ENCODE assay signal across 9 mouse cellular contexts in the genomic region with DNA sequence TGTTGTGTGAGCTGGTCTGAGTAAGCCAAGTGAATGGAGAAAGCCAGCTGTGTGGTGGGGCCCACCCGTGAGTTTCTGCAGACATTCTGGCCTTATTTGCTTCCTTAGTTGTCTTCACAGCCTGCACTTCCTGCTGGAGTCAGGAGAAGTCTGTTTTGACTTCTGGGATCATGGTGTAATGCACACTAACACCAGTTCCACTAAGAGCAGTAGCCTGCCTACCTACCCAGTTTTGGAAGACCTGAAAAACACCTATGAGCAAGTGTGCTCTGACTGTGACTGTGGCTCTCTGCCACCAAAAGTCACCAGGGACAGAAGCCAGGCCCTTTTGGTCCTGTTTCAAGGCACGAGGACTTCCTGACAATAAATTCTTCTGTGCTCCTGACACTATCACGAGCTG.
DNase-seq lines count a peak whose midpoint lies in the region; ATAC-seq and TF ChIP-seq lines count a peak whose summit lies in the region.
"Had no signal": no experiment of that assay in that cellular context is flagged by ENCODE, and none has a peak within 500 bp of the region (broad histone marks: within the 10 kb centered on the region; RNA-seq: fewer than 3 reads in every experiment).

No protein-coding gene starts in this region.

- H3K9me3 ChIP-seq in liver, postnatal 0 days (ENCODE audit: low read length), result no peaks in the 10 kb centered on the region
- H3K9me3 ChIP-seq in heart, embryonic 12.5 days (replicated peaks), result no peaks in the 10 kb centered on the region
- H3K9me3 ChIP-seq in limb, embryonic 13.5 days, result no peaks in the 10 kb centered on the region
- H3K9me3 ChIP-seq: hindbrain, embryonic 15.5 days had no signal

- no peak for DNase-seq in liver, postnatal 0 days
- DNase-seq in liver, result no peak
- peak; percentile 58 to 67 for DNase-seq in cerebellum, postnatal 25 days
- DNase-seq in layer of hippocampus, adult 2 months (ENCODE audit: low spot score in 2 of 2), result no peak
- no peak for DNase-seq in testis, postnatal 14 days (ENCODE audit: low spot score)

- no peak for TF ChIP-seq EP300 in liver, postnatal 0 days (IDR thresholded peaks at IDR 0.05; ENCODE audit: low read depth)

- WGBS in liver, postnatal 0 days (ENCODE audit: insufficient replicate concordance), result 22% methylated on average over 3 of the region's 3 CpGs
- WGBS in heart, embryonic 12.5 days, result 29% methylated on average over 3 of the region's 3 CpGs
- WGBS in limb, embryonic 13.5 days, result 28% methylated on average over 3 of the region's 3 CpGs

- no peak overlapping the region for H3K4me2 ChIP-seq in liver, postnatal 0 days (ENCODE audit: low read depth, low read length)
- H3K4me2 ChIP-seq in heart, embryonic 12.5 days, result no peak overlapping the region
- no peak overlapping the region for H3K4me2 ChIP-seq in limb, embryonic 13.5 days (replicated peaks)
- H3K4me2 ChIP-seq: hindbrain, embryonic 15.5 days had no signal

- H3K4me3 ChIP-seq in liver, postnatal 0 days (ENCODE audit: low read depth, low read length), result no peak overlapping the region
- H3K4me3 ChIP-seq in heart, embryonic 12.5 days, result no peak overlapping the region
- H3K4me3 ChIP-seq in limb, embryonic 13.5 days, result no peak overlapping the region
- H3K4me3 ChIP-seq in layer of hippocampus, adult 2 months, result no peak overlapping the region
- H3K4me3 ChIP-seq: hindbrain, embryonic 15.5 days had no signal

- H3K27ac ChIP-seq in liver, postnatal 0 days (ENCODE audit: low read depth), result 0 out of 2 replicates have a peak overlapping the region, but pooled peaks have one; percentile 6
- H3K27ac ChIP-seq in heart, embryonic 12.5 days (ENCODE audit: poor library complexity, severe bottlenecking), result peak overlapping the region; percentile 83
- 0 out of 2 replicates have a peak overlapping the region, but pooled peaks have one; percentile 22 for H3K27ac ChIP-seq in limb, embryonic 13.5 days
- H3K27ac ChIP-seq in layer of hippocampus, adult 2 months, result no peak overlapping the region
- H3K27ac ChIP-seq: hindbrain, embryonic 15.5 days had no signal

- no peak for TF ChIP-seq CTCF in liver, postnatal 0 days (IDR thresholded peaks at IDR 0.05; ENCODE audit: low read depth)
- no peak for TF ChIP-seq CTCF in layer of hippocampus, adult 2 months (conservative IDR thresholded peaks at IDR 0.05)

- H3K36me3 ChIP-seq in liver, postnatal 0 days (replicated peaks; ENCODE audit: insufficient read depth, low read length), result no peaks in the 10 kb centered on the region
- no peaks in the 10 kb centered on the region for H3K36me3 ChIP-seq in heart, embryonic 12.5 days
- no peaks in the 10 kb centered on the region for H3K36me3 ChIP-seq in limb, embryonic 13.5 days
- H3K36me3 ChIP-seq: hindbrain, embryonic 15.5 days had no signal

- no peak overlapping the region for H3K9ac ChIP-seq in liver, postnatal 0 days (replicated peaks)
- H3K9ac ChIP-seq in heart, embryonic 12.5 days, result no peak overlapping the region
- no peak overlapping the region for H3K9ac ChIP-seq in limb, embryonic 13.5 days
- H3K9ac ChIP-seq: hindbrain, embryonic 15.5 days had no signal

- ATAC-seq in liver, postnatal 0 days, result no peak
- ATAC-seq in heart, embryonic 12.5 days (ENCODE audit: insufficient number of reproducible peaks, low FRiP score), result no peak; the same call in 1 of the 2 replicates
- peak; percentile 24; the same call in 1 of the 2 replicates for ATAC-seq in limb, embryonic 13.5 days (ENCODE audit: low FRiP score, low read depth)
- ATAC-seq: forebrain, embryonic 14.5 days had no signal

- no peaks in the 10 kb centered on the region for H3K4me1 ChIP-seq in liver, postnatal 0 days (ENCODE audit: insufficient read depth)
- H3K4me1 ChIP-seq in heart, embryonic 12.5 days (replicated peaks), result peaks cover 46% of the 10 kb centered on the region
- H3K4me1 ChIP-seq in limb, embryonic 13.5 days, result peaks cover 19% of the 10 kb centered on the region
- H3K4me1 ChIP-seq: hindbrain, embryonic 15.5 days had no signal

- H3K27me3 ChIP-seq in liver, postnatal 0 days (ENCODE audit: insufficient read depth, low read length), result no peaks in the 10 kb centered on the region
- H3K27me3 ChIP-seq in heart, embryonic 12.5 days (replicated peaks), result no peaks in the 10 kb centered on the region
- H3K27me3 ChIP-seq in limb, embryonic 13.5 days, result no peaks in the 10 kb centered on the region
- H3K27me3 ChIP-seq: hindbrain, embryonic 15.5 days had no signal

Comparison
In these comparisons a context has a peak if more than half of its experiments do, and no peak if none do; other contexts are left out.
1. DNase-seq: peak in cerebellum, postnatal 25 days (2 of 2); none in liver, postnatal 0 days (single experiment), liver (single experiment), layer of hippocampus, adult 2 months (0 of 2) and testis, postnatal 14 days (single experiment).